Mouse (Mus musculus) G1E-ER4 (cell line): ENCODE measurements around the gene Csdc2. TPM values are rescaled to one million over a fixed set of nuclear protein-coding genes. Genes with fewer than 3 reads are reported as not detected.

Experiments
- GATA1 ChIP-seq: IDR thresholded peaks from one replicate; pipeline ENCODE4 v1.8.0; 2012; ENCODE audit warnings: low read length, inconsistent platforms
- polyA plus RNA-seq: library from polyadenylated mRNA; stranded (reverse); fragments of >175 nt; gene quantifications from 2 replicates; pipeline ENCODE4 v1.2.3, GENCODE M21; 2012

Gene Csdc2
- polyA plus RNA-seq, 1 experiment = not detected

- TF ChIP-seq GATA1 = no peak
Measured at GRCm38 (mm10) chr15:81919062-81919461, 17.5 kb upstream of the Csdc2 start.

DNA sequence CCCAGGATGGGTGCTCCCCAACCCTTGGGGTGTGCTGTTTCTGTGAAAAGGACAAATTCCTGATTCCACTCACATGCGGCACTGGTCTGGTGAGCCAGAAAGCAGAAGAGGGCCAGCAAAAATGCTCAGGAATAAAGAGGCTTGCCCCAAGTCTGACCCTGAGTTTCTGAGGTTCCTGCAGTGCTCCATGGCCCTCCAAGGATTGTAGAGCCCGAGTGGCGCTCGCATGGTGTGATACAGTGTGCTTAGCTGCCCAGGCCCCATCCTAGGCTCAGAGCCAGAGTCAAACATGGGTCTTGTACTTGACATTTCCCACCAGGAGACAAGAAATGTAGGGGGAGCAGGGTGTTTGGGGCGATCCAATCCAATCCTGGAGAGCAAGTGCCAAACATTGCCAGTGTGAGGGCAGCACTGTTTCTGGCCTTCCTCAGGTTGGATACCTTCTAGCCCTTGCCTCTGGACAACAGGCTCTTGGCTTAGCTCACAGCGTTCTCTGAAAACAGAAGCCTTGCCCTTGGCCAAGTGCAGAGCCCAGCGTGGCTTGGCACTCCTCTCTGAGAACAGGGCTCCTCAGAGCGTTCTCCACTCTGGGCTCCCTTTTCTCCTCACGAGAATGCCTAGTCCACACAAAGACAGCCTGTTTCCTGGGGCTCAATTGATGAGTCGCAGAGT, 15.9 kb upstream of the Csdc2 start:
- TF ChIP-seq GATA1 = no peak

- no peak for TF ChIP-seq GATA1
Measured at GRCm38 (mm10) chr15:81921255-81921654, 15.3 kb upstream of the Csdc2 start.

GRCm38 (mm10) chr15:81924933-81925332, 11.6 kb upstream of the Csdc2 start:
- TF ChIP-seq GATA1 = no peak

DNA sequence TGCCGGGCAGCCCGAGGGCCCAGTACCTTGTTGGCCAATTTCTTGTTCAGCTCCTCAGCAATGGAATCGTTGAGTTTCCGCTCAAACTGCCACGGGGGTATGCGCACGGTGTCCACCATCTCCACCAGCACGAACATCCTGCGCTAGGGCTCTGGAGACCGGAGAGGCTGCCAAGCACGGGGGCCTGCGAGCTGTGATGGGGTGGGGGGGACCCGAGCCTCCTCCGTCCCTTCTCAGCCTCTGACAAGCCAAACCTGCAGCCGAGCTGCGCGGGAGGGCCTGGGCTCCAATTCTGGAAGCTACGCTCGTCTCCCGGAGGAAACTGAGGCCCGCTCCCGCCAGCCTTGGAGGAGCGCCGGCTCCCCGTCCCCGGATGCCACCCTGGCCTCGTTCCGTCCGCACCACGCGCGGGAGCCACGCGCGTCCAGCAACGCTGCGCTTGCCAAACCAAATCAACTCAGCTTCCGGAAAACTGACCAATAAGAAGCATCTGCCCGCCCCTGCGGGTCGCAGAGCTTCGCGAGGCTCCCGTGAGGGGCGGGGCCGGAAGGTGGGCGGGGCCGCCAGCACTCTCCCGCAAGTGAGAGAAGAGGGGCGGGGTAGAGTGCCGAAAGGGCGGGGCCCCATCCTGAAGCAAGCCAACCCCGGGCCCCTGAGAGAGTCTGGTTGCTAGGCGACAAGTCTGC, 10.7 kb upstream of the Csdc2 start, which contains the start of gene Polr3h:
Polr3h (minus strand) TSS at position 481 of the 686 bp plus-strand sequence.
- no peak for TF ChIP-seq GATA1

DNA sequence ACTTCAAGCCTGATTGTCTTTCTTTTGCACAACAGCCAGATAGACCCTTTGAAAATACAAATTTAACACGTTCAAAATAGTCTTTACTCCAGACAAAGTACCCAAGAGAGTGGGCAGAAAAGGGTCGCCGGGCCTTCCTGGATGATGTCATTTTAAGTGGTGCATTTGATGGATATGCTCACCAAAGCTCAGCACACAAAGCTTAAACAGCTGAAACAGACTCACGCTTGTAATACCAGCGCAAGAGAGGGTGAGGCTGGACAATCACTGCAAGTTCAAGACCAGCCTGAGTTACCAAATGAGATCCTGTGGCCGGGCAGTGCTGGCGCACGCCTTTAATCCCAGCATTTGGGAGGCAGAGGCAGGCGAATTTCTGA, 10.1 kb upstream of the Csdc2 start:
- TF ChIP-seq GATA1 = no peak

DNA sequence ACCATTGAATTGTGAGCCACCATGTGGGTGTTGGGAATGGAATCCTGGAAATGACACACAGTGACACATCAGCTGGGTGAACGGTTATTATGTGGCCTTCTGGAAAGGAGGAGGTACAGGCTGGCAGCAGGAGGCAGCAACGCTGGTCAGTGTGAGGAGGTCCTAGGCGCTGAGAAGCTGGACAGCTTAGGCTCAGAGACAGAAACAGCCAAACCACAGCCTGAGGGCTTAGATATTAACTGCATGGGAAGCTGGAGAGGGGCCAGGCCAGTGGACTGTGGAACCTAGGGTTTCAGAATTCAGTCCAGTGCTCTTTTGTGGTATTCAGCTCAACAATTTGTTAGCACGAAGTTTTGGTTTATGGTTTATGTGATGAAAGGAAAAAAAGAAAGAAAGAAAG, 8.8 kb upstream of the Csdc2 start:
- TF ChIP-seq GATA1 = no peak

- no peak for TF ChIP-seq GATA1
Measured at GRCm38 (mm10) chr15:81928277-81928676, 8.3 kb upstream of the Csdc2 start.

DNA sequence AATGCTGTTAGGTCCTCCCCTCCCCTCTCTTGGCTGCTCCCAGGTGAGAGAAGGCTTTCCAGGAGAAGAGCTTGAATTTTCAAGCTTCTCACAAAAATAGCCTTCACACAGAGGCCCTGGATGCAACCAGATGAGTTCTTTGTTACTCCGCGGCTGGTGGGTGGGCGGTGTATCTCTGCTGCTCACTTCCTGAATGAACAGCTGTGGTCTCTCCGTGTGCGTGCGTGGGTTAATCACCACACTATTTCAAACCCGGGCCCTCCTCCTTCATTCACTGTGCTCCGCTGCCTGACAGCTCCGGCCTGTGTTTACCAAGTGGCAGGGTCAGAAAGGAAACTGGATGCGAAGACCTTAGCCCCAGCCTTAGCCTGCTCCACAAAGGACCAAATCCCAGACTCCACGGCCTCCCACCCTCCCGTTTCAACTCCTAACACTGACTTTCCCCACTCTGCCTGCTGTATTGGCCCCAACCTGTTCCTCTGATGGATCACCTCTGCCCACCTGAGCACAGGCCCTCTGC, 3.5 kb upstream of the Csdc2 start:
- TF ChIP-seq GATA1 = no peak

GRCm38 (mm10) chr15:81933986-81934385, 2.6 kb upstream of the Csdc2 start:
- no peak for TF ChIP-seq GATA1

- TF ChIP-seq GATA1 = no peak
Measured at GRCm38 (mm10) chr15:81935869-81936637, 506 bp upstream of the Csdc2 start.

GRCm38 (mm10) chr15:81937098-81937972, 776 bp downstream of the Csdc2 start:
- TF ChIP-seq GATA1 = no peak

DNA sequence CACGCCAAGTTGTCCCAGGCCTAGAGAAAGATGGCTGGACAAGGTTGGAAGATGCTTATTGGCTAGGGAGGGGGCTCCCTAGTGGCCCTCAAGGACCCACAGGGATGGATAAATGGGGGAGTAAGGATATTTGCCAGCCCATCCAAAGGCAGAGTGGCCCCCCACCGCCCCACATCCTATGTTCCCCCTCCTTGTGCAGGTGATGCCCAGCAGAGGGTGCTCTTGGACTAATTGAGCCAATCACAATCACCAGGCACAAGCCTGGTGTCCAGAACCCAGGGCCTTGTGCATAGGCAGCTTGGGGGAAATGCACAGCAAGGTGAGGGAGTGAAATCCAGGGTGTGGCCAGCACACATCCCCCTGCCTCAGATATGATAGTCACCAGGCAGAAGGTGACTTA, 1.7 kb downstream of the Csdc2 start:
- no peak for TF ChIP-seq GATA1

GRCm38 (mm10) chr15:81939157-81939715, 2.7 kb downstream of the Csdc2 start:
- TF ChIP-seq GATA1 = no peak

DNA sequence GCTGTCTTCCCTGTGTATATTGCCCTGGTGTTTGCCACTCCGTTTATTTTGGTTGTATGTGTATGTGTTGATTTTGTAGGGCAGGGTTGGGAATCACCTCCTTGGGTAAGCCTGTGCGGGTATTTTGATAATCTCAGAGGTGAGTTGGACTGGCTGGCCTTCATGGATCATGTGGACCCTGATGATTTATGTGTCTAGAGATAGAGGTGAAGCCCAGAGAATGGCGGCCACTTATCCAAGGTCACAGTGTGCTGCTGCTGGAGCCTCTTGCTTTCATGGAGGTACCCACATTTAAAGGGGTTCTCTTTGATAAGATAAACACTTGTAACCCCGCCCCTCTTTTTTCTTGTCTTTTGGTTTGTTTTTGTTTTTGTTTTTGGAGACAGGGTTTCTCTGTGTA, 3.2 kb downstream of the Csdc2 start:
- TF ChIP-seq GATA1 = no peak
